Mouse (Mus musculus) forebrain, embryonic 11.5 days (tissue): ENCODE measurements around the gene Relb. TPM values are rescaled to one million over a fixed set of nuclear protein-coding genes. Genes with fewer than 3 reads are reported as not detected.

Experiments
- polyA plus RNA-seq: library from polyadenylated mRNA; unstranded; fragments of >200 nt; fragmentation: Nextera tagmentation; extraction: Ambion mirVana; gene quantifications from 2 replicates; pipeline ENCODE4 v1.2.1, GENCODE M21; 2014

The Relb gene
- polyA plus RNA-seq, 1 experiment from 2014 or later: 3.7 TPM

Other genes with a start within 250 kb of the Relb start
- 18.2 and 25.2 TPM in 2 replicates for gene Ercc2, start 247.4 kb downstream of the Relb start, polyA plus RNA-seq
- 2.0 and 2.8 TPM in 2 replicates for gene Klc3, start 225.3 kb downstream of the Relb start, polyA plus RNA-seq
- not detected in 2 replicates for gene Ckm, start 224.7 kb downstream of the Relb start, polyA plus RNA-seq
- 11.0 and 13.2 TPM in 2 replicates for gene Mark4, start 170.6 kb downstream of the Relb start, polyA plus RNA-seq
- 1.2 and 1.4 TPM in 2 replicates for gene Exoc3l2, start 166.1 kb downstream of the Relb start, polyA plus RNA-seq
- gene Bloc1s3, start 121.1 kb downstream of the Relb start, polyA plus RNA-seq: 2.9 and 4.5 TPM in 2 replicates
- gene Trappc6a, start 121.0 kb downstream of the Relb start, polyA plus RNA-seq: 43.7 and 54.1 TPM in 2 replicates
- 0.11 TPM in 1 of 2 replicates, not detected in the other for gene Nkpd1, start 111.6 kb downstream of the Relb start, polyA plus RNA-seq
- gene Ppp1r37, start 66.4 kb downstream of the Relb start, polyA plus RNA-seq: 5.1 and 7.8 TPM in 2 replicates
- gene Zfp296, start 52.2 kb downstream of the Relb start, polyA plus RNA-seq: 0.40 and 0.47 TPM in 2 replicates
- 151 and 156 TPM in 2 replicates for gene Gemin7, start 51.8 kb downstream of the Relb start, polyA plus RNA-seq
- gene Clasrp, start 25.0 kb downstream of the Relb start, polyA plus RNA-seq: 59.7 and 64.1 TPM in 2 replicates
- gene Clptm1, start 35.6 kb upstream of the Relb start, polyA plus RNA-seq: 89.1 and 92.0 TPM in 2 replicates
- gene Apoc2, start 48.5 kb upstream of the Relb start, polyA plus RNA-seq: not detected in 2 replicates
- gene Gm44805, start 52.0 kb upstream of the Relb start, polyA plus RNA-seq: not detected in 2 replicates
- gene Apoc4, start 52.0 kb upstream of the Relb start, polyA plus RNA-seq: not detected in 2 replicates
- 1.00 and 2.0 TPM in 2 replicates for gene Apoc1, start 63.2 kb upstream of the Relb start, polyA plus RNA-seq
- 125 and 152 TPM in 2 replicates for gene Apoe, start 69.8 kb upstream of the Relb start, polyA plus RNA-seq
- gene Tomm40, start 86.0 kb upstream of the Relb start, polyA plus RNA-seq: 160 and 171 TPM in 2 replicates
- 56.0 and 59.2 TPM in 2 replicates for gene Nectin2, start 121.0 kb upstream of the Relb start, polyA plus RNA-seq
- gene Bcam, start 141.6 kb upstream of the Relb start, polyA plus RNA-seq: 17.6 and 21.5 TPM in 2 replicates
- gene Cblc, start 167.4 kb upstream of the Relb start, polyA plus RNA-seq: 0.28 and 0.84 TPM in 2 replicates
- gene Bcl3, start 193.3 kb upstream of the Relb start, polyA plus RNA-seq: 0.51 and 1.1 TPM in 2 replicates
- not detected in 2 replicates for gene Gm19345, start 222.6 kb upstream of the Relb start, polyA plus RNA-seq
- gene Ceacam16, start 231.9 kb upstream of the Relb start, polyA plus RNA-seq: 0.32 TPM in 1 of 2 replicates, not detected in the other